Mouse (Mus musculus) thymus, postnatal 10 days (tissue): ENCODE measurements around the gene Rfc1.
A peak's percentile ranks its signal among the peaks of the same experiment; 100 is the strongest.
"Not testable (repeated sequence)": the region's sequence is repeated elsewhere in the genome, so short reads cannot be mapped to it uniquely, and the experiment has no call there.

Experiments
- DNase-seq, 2 experiments: peaks; one replicate each; pipeline ENCODE4 v3.0.0; 2021; ENCODE audit warnings: low spot score in 2 of 2

Gene Rfc1

DNA sequence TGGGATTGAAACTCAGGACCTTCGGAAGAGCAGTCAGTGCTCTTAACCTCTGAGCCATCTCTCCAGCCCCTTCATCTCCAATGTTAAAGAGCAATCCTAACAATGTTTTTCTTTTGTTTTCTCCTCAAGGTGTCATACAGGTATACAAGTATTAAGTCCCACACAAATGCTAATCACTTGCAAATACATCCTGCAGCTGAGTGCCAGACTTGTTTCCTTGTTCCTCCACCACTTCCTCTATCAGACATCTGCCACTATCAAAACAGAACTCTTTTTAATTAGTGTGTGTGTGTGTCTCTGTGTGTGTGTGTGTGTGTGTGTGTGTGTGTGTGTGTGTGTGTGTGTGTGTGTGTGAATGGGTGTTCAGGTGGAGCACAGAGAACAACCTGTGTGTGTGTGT lies 35.8 kb downstream of the Rfc1 start:
- not testable (repeated sequence) for DNase-seq

- DNase-seq = no peak
Measured at GRCm38 (mm10) chr5:65298167-65298950, 37.1 kb downstream of the Rfc1 start.

GRCm38 (mm10) chr5:65294270-65294669 lies 41.2 kb downstream of the Rfc1 start:
- DNase-seq = no peak

DNA sequence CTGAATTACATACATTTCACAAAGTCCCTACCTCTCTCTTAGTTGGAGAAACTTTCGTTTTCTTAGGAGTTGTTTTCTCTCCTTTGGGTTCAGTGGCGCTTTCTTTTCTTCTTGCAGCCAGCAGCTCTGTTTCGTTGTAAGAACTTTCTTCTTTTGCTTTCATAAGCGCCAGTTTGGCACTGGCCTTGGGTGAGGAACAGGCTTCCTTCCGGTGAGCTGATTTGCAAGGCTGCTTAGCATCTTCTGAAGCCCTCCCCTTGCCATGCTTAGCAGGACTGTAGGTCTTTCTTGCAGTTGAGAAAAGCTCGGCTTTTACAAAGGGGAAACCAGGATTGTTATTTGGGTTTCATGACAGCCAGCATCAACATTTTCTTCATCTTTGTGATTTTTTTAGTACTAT lies 41.8 kb downstream of the Rfc1 start:
- DNase-seq = no peak

DNA sequence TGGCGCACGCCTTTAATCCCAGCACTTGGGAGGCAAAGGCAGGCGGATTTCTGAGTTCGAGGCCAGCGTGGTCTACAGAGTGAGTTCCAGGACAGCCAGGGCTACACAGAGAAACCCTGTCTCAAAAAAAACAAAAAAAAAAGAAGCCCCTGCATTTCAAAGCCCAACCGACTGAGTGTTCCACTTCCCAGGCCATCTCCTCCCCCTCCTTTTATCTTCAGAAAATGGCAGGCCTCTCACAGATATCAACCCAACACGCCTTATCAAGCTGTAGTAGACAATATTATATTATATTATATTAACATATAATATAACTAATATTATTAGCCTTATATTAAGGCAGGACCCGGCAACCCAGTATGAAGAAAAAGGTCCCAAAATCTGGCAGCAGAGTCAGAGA lies 46.5 kb downstream of the Rfc1 start:
- DNase-seq = not testable (repeated sequence)

- no peak for DNase-seq
Measured at GRCm38 (mm10) chr5:65287751-65288701, 47.4 kb downstream of the Rfc1 start.

DNA sequence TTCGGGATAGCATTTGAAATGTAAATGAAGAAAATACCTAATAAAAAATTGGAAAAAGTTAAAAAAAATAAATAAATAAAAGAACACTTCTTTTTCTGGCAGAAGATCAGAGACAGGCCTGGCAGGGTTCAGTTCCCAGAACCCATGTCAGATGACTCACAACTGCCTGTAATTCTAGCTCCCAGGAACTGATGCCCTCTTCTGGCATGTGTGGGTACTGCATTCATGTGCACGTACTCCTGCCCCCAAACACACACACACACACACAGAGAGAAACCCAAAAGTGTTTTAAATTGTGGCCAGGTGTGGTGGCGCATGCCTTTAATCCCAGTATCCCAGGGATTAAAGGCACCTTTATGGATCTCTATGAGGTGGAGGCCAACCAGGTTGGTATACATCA lies 51.3 kb downstream of the Rfc1 start:
- peak; percentile 5 to 51 for DNase-seq

DNA sequence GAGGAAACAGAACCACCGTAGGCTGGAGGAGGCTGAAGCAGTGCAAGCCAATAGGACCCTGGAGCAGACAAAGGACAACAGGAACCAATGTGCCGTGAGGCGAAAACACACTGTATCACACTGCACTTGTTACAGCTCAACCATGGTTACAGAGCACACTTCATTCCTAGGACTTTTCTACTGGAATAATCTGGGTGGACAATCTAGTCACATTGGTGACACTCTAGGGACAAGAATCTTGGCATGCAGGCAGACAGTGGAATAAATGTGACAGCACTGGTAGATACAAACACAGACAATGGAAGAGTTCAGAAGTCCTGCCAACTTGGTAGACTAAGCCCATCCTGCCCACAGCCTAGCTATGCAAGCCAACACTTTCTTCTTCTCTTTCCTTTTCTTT lies 54.3 kb downstream of the Rfc1 start:
- no peak for DNase-seq

DNA sequence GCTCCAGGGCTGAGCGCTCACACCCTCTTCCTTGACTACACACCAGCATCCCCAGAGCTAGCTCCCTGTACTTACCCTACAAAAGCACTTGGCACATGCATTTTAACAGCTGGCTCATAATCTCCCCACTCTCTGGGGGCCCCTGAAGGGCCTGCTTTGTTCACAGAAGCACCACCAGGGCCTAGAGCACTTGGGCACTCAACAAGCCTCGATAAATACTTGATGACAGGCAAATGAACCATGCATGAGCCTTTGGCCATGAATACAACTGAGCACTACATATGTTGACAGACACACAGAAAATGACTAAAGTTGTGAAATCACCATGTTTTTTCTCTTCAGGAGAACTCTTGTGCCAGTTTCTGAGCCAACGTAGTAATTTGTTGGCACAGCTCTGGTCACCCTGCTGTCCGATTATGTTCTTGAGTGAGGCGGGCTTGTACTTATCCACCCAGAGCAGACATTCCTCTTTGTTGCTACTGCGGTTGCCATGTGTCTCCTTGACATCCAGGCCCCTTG lies 56.3 kb downstream of the Rfc1 start:
- no peak for DNase-seq

DNA sequence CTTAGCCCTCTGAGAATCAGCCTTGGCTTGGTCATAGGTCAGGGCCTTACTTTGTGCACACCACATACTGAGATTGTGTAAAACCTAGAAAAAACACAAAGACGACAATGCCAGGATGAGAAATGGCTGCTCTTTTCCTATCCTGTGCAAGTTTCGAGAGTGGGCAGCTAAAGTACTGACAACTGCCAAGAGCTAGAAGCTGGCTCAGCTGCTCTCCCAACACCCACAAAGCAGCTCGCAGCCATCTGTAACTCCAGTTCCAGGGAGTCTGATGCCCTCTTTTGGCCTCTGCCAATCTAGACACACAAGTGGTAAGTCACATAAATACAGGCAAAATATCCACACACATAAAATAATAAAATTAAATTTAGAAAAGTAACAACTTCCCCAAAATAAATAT lies 61.5 kb downstream of the Rfc1 start:
- no peak for DNase-seq

- no peak for DNase-seq
Measured at GRCm38 (mm10) chr5:65257910-65258505, 77.5 kb downstream of the Rfc1 start.

DNA sequence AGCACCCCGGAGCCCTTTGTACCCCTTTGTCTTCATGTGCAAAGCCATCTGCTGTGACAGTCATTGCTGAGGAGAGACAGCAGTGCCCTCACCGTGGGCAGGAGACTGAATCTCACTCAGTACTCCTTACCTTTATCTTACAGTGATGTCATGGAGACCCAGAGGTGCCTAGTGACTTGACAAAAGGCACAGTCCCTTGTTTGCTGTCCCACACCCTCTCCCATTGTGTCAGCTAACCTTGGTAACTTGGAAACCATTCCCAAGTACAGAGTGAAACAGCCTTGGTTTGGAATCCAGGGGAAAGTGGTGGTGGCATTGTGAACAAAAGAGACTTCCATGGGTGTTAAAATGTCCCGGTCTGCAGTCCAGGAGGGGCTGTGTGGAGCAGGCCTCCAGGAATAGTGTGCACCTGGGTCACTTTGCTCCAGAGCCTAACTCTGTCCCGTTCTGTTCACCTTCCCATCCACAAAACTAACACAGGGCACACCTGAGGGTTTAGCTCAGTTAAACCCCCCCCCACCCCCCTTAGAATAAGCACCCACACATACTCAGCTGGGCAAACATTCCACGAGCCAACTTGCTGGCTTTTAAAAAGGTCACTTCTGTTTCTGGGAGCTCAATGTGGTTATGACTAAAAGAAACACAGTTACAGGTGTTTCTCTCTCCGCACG lies 85.2 kb downstream of the Rfc1 start:
- DNase-seq = no peak

DNA sequence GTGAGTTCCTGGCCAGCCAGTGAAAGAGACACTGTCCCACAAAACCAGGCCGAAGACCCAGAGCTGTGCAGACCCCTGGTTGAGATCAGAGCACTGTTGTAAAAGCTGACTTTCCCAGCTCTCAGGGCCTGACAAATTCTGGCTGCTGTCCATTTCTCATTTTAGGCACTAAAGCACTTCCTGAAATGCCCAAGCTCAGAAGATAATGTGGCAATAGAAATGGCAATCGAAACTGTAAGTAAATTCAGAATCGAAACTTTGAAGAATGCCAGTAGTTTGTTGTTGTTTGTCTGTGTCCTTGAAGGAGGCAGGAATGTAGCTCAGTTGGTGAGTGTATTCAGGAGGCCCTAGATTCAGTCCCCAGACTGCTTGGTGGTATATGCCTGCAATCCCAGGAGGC lies 88.2 kb downstream of the Rfc1 start:
- no peak for DNase-seq

DNA sequence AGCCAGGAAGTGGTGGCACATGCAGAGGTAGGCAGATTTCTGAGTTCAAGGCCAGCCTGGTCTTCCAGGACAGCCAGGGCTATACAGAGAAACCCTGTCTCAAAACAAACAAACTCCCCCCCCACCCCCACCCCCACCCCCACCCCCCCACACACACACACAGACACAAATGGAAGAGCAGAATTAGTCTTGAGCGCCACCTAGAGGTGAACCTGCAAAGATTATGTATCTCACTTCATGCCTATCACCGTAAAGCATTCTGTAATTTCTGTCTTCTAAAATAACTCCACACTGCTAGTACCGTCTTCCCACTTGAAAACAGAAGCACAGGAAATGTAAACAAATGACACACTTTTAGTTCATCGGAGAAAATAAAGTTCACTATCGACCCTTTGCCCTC lies 92.7 kb downstream of the Rfc1 start:
- DNase-seq = peak in 1 of 2 experiments; percentile 54

GRCm38 (mm10) chr5:65231289-65232003 lies 104.0 kb downstream of the Rfc1 start:
- no peak for DNase-seq

DNA sequence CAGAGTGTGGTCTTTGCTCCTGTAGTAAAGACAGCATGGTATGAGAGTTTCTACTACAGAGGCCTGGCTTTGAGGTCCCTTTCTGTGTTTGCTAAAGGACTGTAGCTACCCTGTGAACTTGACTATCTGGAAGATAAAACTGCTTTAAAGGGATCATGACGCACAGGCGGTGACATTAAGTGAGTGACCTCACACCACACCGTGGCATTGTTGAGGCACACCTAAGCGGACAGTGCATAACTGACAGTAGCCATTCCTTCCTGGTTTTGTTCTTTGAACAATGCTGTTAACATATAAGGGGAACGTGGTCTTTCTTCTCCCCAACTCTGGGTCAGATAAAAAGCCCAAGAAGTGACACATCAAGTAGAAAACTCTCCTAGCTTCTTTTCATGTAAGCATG lies 111.4 kb downstream of the Rfc1 start:
- no peak for DNase-seq

DNA sequence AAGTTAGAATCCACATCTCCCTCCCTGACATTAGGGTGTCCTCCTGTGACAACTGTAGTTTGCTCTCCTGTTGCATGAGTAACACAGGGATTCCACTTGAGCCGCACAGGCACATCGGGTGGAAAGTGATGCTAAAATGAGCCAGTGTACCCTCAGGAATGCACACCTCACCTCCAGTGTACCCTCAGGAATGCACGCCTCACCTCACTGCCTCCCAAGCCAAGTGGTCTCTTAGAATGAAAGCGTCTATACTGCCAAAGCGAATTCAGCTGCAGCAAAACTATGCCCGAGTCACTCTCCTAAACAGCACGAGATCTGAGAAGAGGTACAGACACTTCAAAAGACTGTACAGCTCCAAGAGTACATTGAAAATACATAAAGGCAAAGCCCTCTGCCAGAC lies 114.4 kb downstream of the Rfc1 start:
- no peak for DNase-seq

- no peak for DNase-seq
Measured at GRCm38 (mm10) chr5:65217305-65218269, 117.9 kb downstream of the Rfc1 start.

GRCm38 (mm10) chr5:65213321-65213720 lies 122.1 kb downstream of the Rfc1 start:
- peak in 1 of 2 experiments; percentile 27 for DNase-seq
